Mouse (Mus musculus): ENCODE results near the gene Tcp11l1. TPM values are rescaled to one million over a fixed set of nuclear protein-coding genes. Genes with fewer than 3 reads are reported as not detected.

The Tcp11l1 gene
- polyA plus RNA-seq, 1 experiment = 11.6 TPM

DNA sequence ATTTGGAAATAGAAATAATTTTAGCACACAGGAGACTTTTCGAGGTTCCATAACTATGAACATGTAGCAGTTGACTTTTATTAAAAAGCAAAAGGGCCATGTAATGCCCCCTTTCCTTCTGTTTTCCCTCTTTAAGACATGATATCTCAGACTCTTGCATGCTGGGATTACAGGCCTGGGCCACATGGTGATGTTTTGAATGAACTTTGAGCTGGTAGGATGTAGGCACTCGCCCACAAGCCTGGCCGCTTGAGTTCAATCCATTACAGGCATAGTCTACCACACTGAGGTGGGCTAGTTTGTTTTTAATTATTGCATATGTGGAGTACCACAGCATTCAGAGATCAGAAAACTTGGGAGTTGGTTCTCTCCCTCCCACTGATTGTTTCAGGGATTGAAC is 97.2 kb downstream of the Tcp11l1 start:
- peaks cover 17% of the 10 kb centered on the region for H3K79me3 ChIP-seq (ENCODE audit: low read depth)
- H3K27me3 ChIP-seq (ENCODE audit: control insufficient read depth, insufficient read depth, insufficient read length) = no peaks in the 10 kb centered on the region
- TF ChIP-seq CTCF (IDR thresholded peaks at IDR 0.05; ENCODE audit: control insufficient read depth, insufficient read depth, insufficient read length) (no peak), FOSL1 (IDR thresholded peaks at IDR 0.05; ENCODE audit: insufficient read depth, low read length, poor library complexity, severe bottlenecking) (no peak), MAX (IDR thresholded peaks at IDR 0.05) (no peak), USF1 (IDR thresholded peaks at IDR 0.05; ENCODE audit: low read depth) (no peak), MYOG (IDR thresholded peaks at IDR 0.05; ENCODE audit: control insufficient read depth, extremely low read depth, insufficient read length) (no peak), CEBPB (IDR thresholded peaks at IDR 0.05; ENCODE audit: low read depth) (no peak), MYOD1 (IDR thresholded peaks at IDR 0.05; ENCODE audit: control insufficient read depth, insufficient read length, low read depth) (no peak)
- H3K79me2 ChIP-seq (ENCODE audit: control insufficient read depth, insufficient read depth) = peaks cover 27% of the 10 kb centered on the region
- peaks cover 59% of the 10 kb centered on the region for H3K36me3 ChIP-seq (ENCODE audit: control insufficient read depth, insufficient read depth)
- no peak overlapping the region for H3K4me3 ChIP-seq (ENCODE audit: insufficient read depth, poor library complexity, severe bottlenecking)
- no peak overlapping the region for H3ac ChIP-seq (ENCODE audit: control insufficient read depth, insufficient read length, low read depth)

Other genes starting within 250 kb of the Tcp11l1 start
- 8.8 TPM for gene Hipk3, start 217.7 kb downstream of the Tcp11l1 start, polyA plus RNA-seq (2012; fragmentation: generic; extraction: Trizol)
- gene Cstf3, start 121.6 kb downstream of the Tcp11l1 start, polyA plus RNA-seq (2012; fragmentation: generic; extraction: Trizol) = 15.8 TPM
- gene Pin1rt1, start 4.2 kb upstream of the Tcp11l1 start, polyA plus RNA-seq (2012; fragmentation: generic; extraction: Trizol) = not detected
- 9.2 TPM for gene Depdc7, start 30.7 kb upstream of the Tcp11l1 start, polyA plus RNA-seq (2012; fragmentation: generic; extraction: Trizol)
- gene Qser1, start 104.6 kb upstream of the Tcp11l1 start, polyA plus RNA-seq (2012; fragmentation: generic; extraction: Trizol) = 5.3 TPM
- 4.6 TPM for gene Prrg4, start 137.7 kb upstream of the Tcp11l1 start, polyA plus RNA-seq (2012; fragmentation: generic; extraction: Trizol)
- gene Ccdc73, start 155.6 kb upstream of the Tcp11l1 start, polyA plus RNA-seq (2012; fragmentation: generic; extraction: Trizol) = 0.21 TPM

Data from C2C12 (cell line).